10 mouse cellular contexts compared by ENCODE assay signal in genomic region chr17:79786691-79787090, GRCm38 (mm10).
A peak's percentile ranks its signal among the peaks of the same experiment; 100 is the strongest.
DNase-seq lines count a peak whose midpoint lies in the region; ATAC-seq lines count a peak whose summit lies in the region.
"Had no signal": no experiment of that assay in that cellular context is flagged by ENCODE, and none has a peak within 500 bp of the region (broad histone marks: within the 10 kb centered on the region; RNA-seq: fewer than 3 reads in every experiment).

No protein-coding gene starts in this region.

- H3K9me3 ChIP-seq in hindbrain, embryonic 12.5 days (replicated peaks) = no peaks in the 10 kb centered on the region

- peaks cover 6% of the 10 kb centered on the region; the same call in 1 of the 2 replicates for H3K4me1 ChIP-seq in brown adipose tissue, adult 24 weeks (ENCODE audit: control insufficient read depth, insufficient read depth, insufficient read length, low read length)
- no peaks in the 10 kb centered on the region for H3K4me1 ChIP-seq in hindbrain, embryonic 12.5 days

- 84% methylated on average over 5 of the region's 5 CpGs for WGBS in hindbrain, embryonic 12.5 days

- H3K4me3 ChIP-seq in brown adipose tissue, adult 24 weeks (ENCODE audit: insufficient read depth, low read depth, low read length) = no peak overlapping the region
- no peak overlapping the region for H3K4me3 ChIP-seq in hindbrain, embryonic 12.5 days

- no peak overlapping the region for H3K4me2 ChIP-seq in hindbrain, embryonic 12.5 days (replicated peaks)
- H3K4me2 ChIP-seq: hindbrain, embryonic 14.5 days had no signal

- no peak overlapping the region for H3K9ac ChIP-seq in hindbrain, embryonic 12.5 days
- H3K9ac ChIP-seq: hindbrain, embryonic 14.5 days had no signal

- peak overlapping the region; percentile 47; the same call in 1 of the 2 replicates for H3K27ac ChIP-seq in brown adipose tissue, adult 24 weeks (replicated peaks; ENCODE audit: low read depth, low read length)
- no peak overlapping the region for H3K27ac ChIP-seq in hindbrain, embryonic 12.5 days
- H3K27ac ChIP-seq: hindbrain, embryonic 14.5 days had no signal

- H3K27me3 ChIP-seq in hindbrain, embryonic 12.5 days = no peaks in the 10 kb centered on the region

- no peaks in the 10 kb centered on the region for H3K36me3 ChIP-seq in hindbrain, embryonic 12.5 days

- intact Hi-C loops in heart, postnatal 10 days (cut with DNase I) = no loop called here

- peak; percentile 29 for DNase-seq in kidney, adult 11 months
- no peak for DNase-seq in kidney, adult 18-20 months
- DNase-seq in heart, postnatal 10 days = peak; percentile 62 to 64
- DNase-seq in lung, postnatal 10 days = peak; percentile 60
- no peak for DNase-seq in spleen, postnatal 4 days (ENCODE audit: low spot score in 2 of 2)
- no peak for DNase-seq in B cell, adult 2 months
- DNase-seq: cerebellum, adult 18-20 months had no signal

- no peak for ATAC-seq in hindbrain, embryonic 12.5 days (ENCODE audit: low FRiP score)

Comparison
In these comparisons a context has a peak if more than half of its experiments do, and no peak if none do; other contexts are left out.
1. DNase-seq: peak in kidney, adult 11 months (single experiment), heart, postnatal 10 days (2 of 2) and lung, postnatal 10 days (single experiment); none in kidney, adult 18-20 months (single experiment), spleen, postnatal 4 days (0 of 2) and B cell, adult 2 months (0 of 2).